Mouse (Mus musculus) forebrain, embryonic 14.5 days (tissue): ENCODE measurements around the gene Cnbp. TPM values are rescaled to one million over a fixed set of nuclear protein-coding genes. Genes with fewer than 3 reads are reported as not detected.

Source experiments
- ATAC-seq: fragments of 200-750 bp; cut with Nextera tagmentation; 2 replicates; pipeline ENCODE4 v1.8.0; 2017; ENCODE audit warnings: mild to moderate bottlenecking, moderate library complexity
- DNase-seq: peaks from one replicate; pipeline ENCODE4 v3.0.0-alpha.2; 2015; ENCODE audit warnings: low spot score
- H3K27ac ChIP-seq: fragments of 300-500 bp; sonication (generic); 2 replicates; pipeline ENCODE4 v1.5.1; 2014; ENCODE audit warnings: low read depth, mild to moderate bottlenecking, control low read depth, low read length, moderate library complexity
- H3K27me3 ChIP-seq: fragments of 300-500 bp; sonication (generic); replicated peaks from 2 replicates; pipeline ENCODE4 v1.6.1; 2014; ENCODE audit warnings: low read length, control low read depth, mixed read lengths; ENCODE audit not compliant: control insufficient read depth, insufficient read depth
- H3K36me3 ChIP-seq: fragments of 300-500 bp; sonication (generic); 2 replicates; pipeline ENCODE4 v1.6.1; 2014; ENCODE audit warnings: low read length, control low read depth; ENCODE audit not compliant: control insufficient read depth, insufficient read depth
- H3K4me1 ChIP-seq: fragments of 300-500 bp; sonication (generic); 2 replicates; pipeline ENCODE4 v1.6.1; 2014; ENCODE audit warnings: antibody characterized with exemption, low read length, control low read depth; ENCODE audit not compliant: control insufficient read depth, insufficient read depth
- H3K4me2 ChIP-seq: fragments of 300-500 bp; sonication (generic); 2 replicates; pipeline ENCODE4 v1.6.1; 2014; ENCODE audit warnings: mild to moderate bottlenecking, control low read depth, low read length
- H3K4me3 ChIP-seq: fragments of 300-500 bp; sonication (generic); 2 replicates; pipeline ENCODE4 v1.5.1; 2014; ENCODE audit warnings: low read depth, low read length, control low read depth
- H3K9ac ChIP-seq: fragments of 300-500 bp; sonication (generic); 2 replicates; pipeline ENCODE4 v1.6.1; 2014; ENCODE audit warnings: mild to moderate bottlenecking, low read length, control low read depth, moderate library complexity
- H3K9me3 ChIP-seq: fragments of 300-500 bp; sonication (generic); replicated peaks from 2 replicates; pipeline ENCODE4 v1.6.1; 2016; ENCODE audit warnings: low read length, control low read depth, mixed read lengths; ENCODE audit not compliant: control insufficient read depth
- WGBS: fragments of 180-500 bp; shearing (Covaris S2); extraction: QIAGEN DNeasy Blood & Tissue Kit; methylation state at CpG from one replicate; pipeline ENCODE4 v1.1.7; 2014; 5-methylcytosine and 5-hydroxymethylcytosine counted together
- polyA plus RNA-seq: library from polyadenylated mRNA; unstranded; fragments of >200 nt; fragmentation: Nextera tagmentation; extraction: Ambion mirVana; gene quantifications from 2 replicates; pipeline ENCODE4 v1.2.1, GENCODE M21; 2014

The Cnbp gene
- polyA plus RNA-seq, 1 experiment from 2014 or later, result 808 TPM

GRCm38 (mm10) chr6:87876068-87876643, 25.2 kb upstream of the Cnbp start:
- 80% methylated on average over 13 of the region's 13 CpGs for WGBS
- Histone ChIP-seq H3K9me3 (no peaks in the 10 kb centered on the region), H3K4me1 (no peaks in the 10 kb centered on the region), H3K9ac (no peak overlapping the region), H3K4me3 (no peak overlapping the region), H3K27me3 (no peaks in the 10 kb centered on the region), H3K27ac (no peak overlapping the region), H3K36me3 (no peaks in the 10 kb centered on the region), H3K4me2 (no peak overlapping the region)
- no peak for ATAC-seq
- no peak for DNase-seq

GRCm38 (mm10) chr6:87875562-87875961, 24.7 kb upstream of the Cnbp start:
- ATAC-seq, result no peak

GRCm38 (mm10) chr6:87875083-87875482, 24.2 kb upstream of the Cnbp start:
- Histone ChIP-seq H3K4me3 (no peak overlapping the region), H3K36me3 (no peaks in the 10 kb centered on the region), H3K9me3 (no peaks in the 10 kb centered on the region), H3K9ac (no peak overlapping the region), H3K27me3 (no peaks in the 10 kb centered on the region), H3K4me1 (no peaks in the 10 kb centered on the region), H3K27ac (no peak overlapping the region), H3K4me2 (no peak overlapping the region)
- DNase-seq (no peak), ATAC-seq (no peak)
- WGBS, result 80% methylated on average over 1 of the region's 1 CpGs

More at GRCm38 (mm10) chr6:87875562-87875961, 24.7 kb upstream of the Cnbp start:
- Histone ChIP-seq H3K27ac (no peak overlapping the region), H3K4me1 (no peaks in the 10 kb centered on the region), H3K4me3 (no peak overlapping the region), H3K9me3 (no peaks in the 10 kb centered on the region), H3K4me2 (no peak overlapping the region), H3K27me3 (no peaks in the 10 kb centered on the region), H3K9ac (no peak overlapping the region), H3K36me3 (no peaks in the 10 kb centered on the region)
- WGBS, result 94% methylated on average over 7 of the region's 7 CpGs
- no peak for DNase-seq

GRCm38 (mm10) chr6:87873963-87874362, 23.1 kb upstream of the Cnbp start:
- DNase-seq, result no peak
- Histone ChIP-seq H3K9me3 (no peaks in the 10 kb centered on the region), H3K9ac (no peak overlapping the region), H3K36me3 (no peaks in the 10 kb centered on the region), H3K27me3 (no peaks in the 10 kb centered on the region), H3K4me3 (no peak overlapping the region), H3K4me2 (no peak overlapping the region), H3K27ac (no peak overlapping the region), H3K4me1 (no peaks in the 10 kb centered on the region)
- ATAC-seq, result no peak
- 87% methylated on average over 2 of the region's 2 CpGs for WGBS

- Histone ChIP-seq H3K4me1 (no peaks in the 10 kb centered on the region), H3K36me3 (no peaks in the 10 kb centered on the region), H3K9me3 (no peaks in the 10 kb centered on the region), H3K4me3 (no peak overlapping the region), H3K27ac (no peak overlapping the region), H3K9ac (no peak overlapping the region), H3K27me3 (no peaks in the 10 kb centered on the region), H3K4me2 (no peak overlapping the region)
- WGBS, result 62% methylated on average over 1 of the region's 1 CpGs
- DNase-seq, result no peak
- no peak for ATAC-seq
Observed at GRCm38 (mm10) chr6:87873104-87873503, 22.2 kb upstream of the Cnbp start.

GRCm38 (mm10) chr6:87871240-87871639, 20.3 kb upstream of the Cnbp start:
- Histone ChIP-seq H3K9ac (no peak overlapping the region), H3K36me3 (no peaks in the 10 kb centered on the region), H3K4me3 (no peak overlapping the region), H3K4me1 (no peaks in the 10 kb centered on the region), H3K27ac (no peak overlapping the region), H3K27me3 (no peaks in the 10 kb centered on the region), H3K9me3 (no peaks in the 10 kb centered on the region), H3K4me2 (no peak overlapping the region)
- ATAC-seq (no peak), DNase-seq (no peak)
- WGBS, result 85% methylated on average over 7 of the region's 7 CpGs

GRCm38 (mm10) chr6:87870440-87870839, 19.5 kb upstream of the Cnbp start:
- Histone ChIP-seq H3K4me2 (no peak overlapping the region), H3K4me1 (no peaks in the 10 kb centered on the region), H3K27me3 (no peaks in the 10 kb centered on the region), H3K27ac (no peak overlapping the region), H3K9me3 (no peaks in the 10 kb centered on the region), H3K36me3 (no peaks in the 10 kb centered on the region), H3K9ac (no peak overlapping the region), H3K4me3 (no peak overlapping the region)
- no peak for DNase-seq
- ATAC-seq, result no peak
- 69% methylated on average over 1 of the region's 1 CpGs for whole genome bisulfite sequencing

GRCm38 (mm10) chr6:87868871-87869506, 18.1 kb upstream of the Cnbp start:
- ATAC-seq (no peak), DNase-seq (no peak)

GRCm38 (mm10) chr6:87867256-87867655, 16.4 kb upstream of the Cnbp start:
- H3K4me2 ChIP-seq, result no peak overlapping the region
- DNase-seq (no peak), ATAC-seq (no peak)
- WGBS, result 82% methylated on average over 2 of the region's 2 CpGs
- no peaks in the 10 kb centered on the region for H3K4me1 ChIP-seq
- H3K9me3 ChIP-seq, result no peaks in the 10 kb centered on the region
- no peaks in the 10 kb centered on the region for H3K27me3 ChIP-seq
- no peak overlapping the region for H3K9ac ChIP-seq
- no peak overlapping the region for H3K27ac ChIP-seq
- no peak overlapping the region for H3K4me3 ChIP-seq
- no peaks in the 10 kb centered on the region for H3K36me3 ChIP-seq

More at GRCm38 (mm10) chr6:87868871-87869506, 18.1 kb upstream of the Cnbp start:
- Histone ChIP-seq H3K27me3 (no peaks in the 10 kb centered on the region), H3K4me2 (no peak overlapping the region), H3K36me3 (no peaks in the 10 kb centered on the region), H3K27ac (no peak overlapping the region), H3K4me3 (no peak overlapping the region), H3K9ac (no peak overlapping the region), H3K4me1 (no peaks in the 10 kb centered on the region), H3K9me3 (no peaks in the 10 kb centered on the region)
- 85% methylated on average over 9 of the region's 9 CpGs for WGBS
